Mouse (Mus musculus) Patski (cell line): ENCODE results near the gene E2f3. TPM values are rescaled to one million over a fixed set of nuclear protein-coding genes. Genes with fewer than 3 reads are reported as not detected.

Experiments
- ATAC-seq: fragments of 100-300 bp; one replicate; pipeline ENCODE4 v1.8.0; 2021
- CTCF ChIA-PET: fragments of 350-600 bp; sonication (Branson Sonifier 250); formaldehyde crosslinking; loops from one replicate; lab custom pipeline; 2022; ENCODE audit warnings: inconsistent platforms; lab: Charles Lee
- POLR2A ChIA-PET: fragments of 350-600 bp; sonication (Branson Sonifier 250); formaldehyde crosslinking; loops from one replicate; lab custom pipeline; 2022; ENCODE audit warnings: antibody characterized with exemption, inconsistent platforms; lab: Charles Lee
- DNase-seq: peaks from one replicate; pipeline ENCODE4 v3.0.0-alpha.2; 2011; ENCODE audit warnings: low read depth, low spot score
- H3K27me3 ChIP-seq: fragments of 371-371 bp; one replicate; pipeline ENCODE4 v1.5.1; 2021
- CTCF ChIP-seq: fragments of 100-300 bp; IDR thresholded peaks from one replicate; pipeline ENCODE4 v1.5.1; 2021
- in situ Hi-C: fragments of 300-500 bp; cut with MboI; formaldehyde crosslinking; loops from 3 replicates; pipeline ENCODE4 v1.11.1; 2018; ENCODE audit warnings: low pct_unique_long_range_greater_than_20kb, mixed read lengths
- polyA plus RNA-seq: library from polyadenylated mRNA; unstranded; gene quantifications from one replicate; pipeline ENCODE4 v1.2.3, GENCODE M21; 2021

Gene E2f3
- polyA plus RNA-seq, 1 experiment from 2014 or later: 17.3 TPM

- H3K27me3 ChIP-seq: no peaks in the 10 kb centered on the region
- ChIA-PET POLR2A (interaction anchor here (0.6 kb wide), 1 partner anchor 1113 kb away, joined by 3 read pairs; no protein-coding TSS in a partner anchor), CTCF (no interaction called here)
- TF ChIP-seq CTCF: no peak
- ATAC-seq (no peak), DNase-seq (no peak)
- in situ Hi-C loops: no loop called here
These were observed 28.9 kb downstream of the E2f3 start for GRCm38 (mm10) chr13:29956821-29957421.

DNA sequence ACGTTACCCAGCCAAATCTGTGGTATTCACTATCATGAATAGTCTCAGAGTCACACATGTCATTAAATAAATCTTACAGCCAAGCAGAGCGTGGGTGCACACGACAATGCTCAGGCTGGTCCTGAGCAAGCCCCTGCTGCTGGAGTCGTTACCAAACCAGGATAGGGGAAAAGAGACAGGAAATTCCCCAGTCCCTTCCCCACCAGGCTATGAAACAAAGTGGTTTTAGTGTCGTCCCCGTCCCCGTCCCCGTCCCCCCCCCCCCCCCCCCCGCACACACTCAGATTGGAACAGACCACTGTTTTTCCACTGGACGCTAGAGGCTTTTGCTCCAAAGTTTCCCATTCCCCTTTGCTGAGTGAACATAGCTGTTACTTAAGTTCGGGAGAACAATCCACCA, 30.6 kb downstream of the E2f3 start:
- H3K27me3 ChIP-seq: no peaks in the 10 kb centered on the region
- TF ChIP-seq CTCF: no peak
- DNase-seq: no peak
- ATAC-seq: no peak
- ChIA-PET POLR2A (no interaction called here), CTCF (interaction anchor here (1.0 kb wide), 1 partner anchor 9 kb away, joined by 3 read pairs; no protein-coding TSS in a partner anchor)
- in situ Hi-C loops: no loop called here

GRCm38 (mm10) chr13:29954741-29955140, 31.1 kb downstream of the E2f3 start:
- POLR2A ChIA-PET: no interaction called here
- no peak for TF ChIP-seq CTCF
- in situ Hi-C loops: no loop called here

DNA sequence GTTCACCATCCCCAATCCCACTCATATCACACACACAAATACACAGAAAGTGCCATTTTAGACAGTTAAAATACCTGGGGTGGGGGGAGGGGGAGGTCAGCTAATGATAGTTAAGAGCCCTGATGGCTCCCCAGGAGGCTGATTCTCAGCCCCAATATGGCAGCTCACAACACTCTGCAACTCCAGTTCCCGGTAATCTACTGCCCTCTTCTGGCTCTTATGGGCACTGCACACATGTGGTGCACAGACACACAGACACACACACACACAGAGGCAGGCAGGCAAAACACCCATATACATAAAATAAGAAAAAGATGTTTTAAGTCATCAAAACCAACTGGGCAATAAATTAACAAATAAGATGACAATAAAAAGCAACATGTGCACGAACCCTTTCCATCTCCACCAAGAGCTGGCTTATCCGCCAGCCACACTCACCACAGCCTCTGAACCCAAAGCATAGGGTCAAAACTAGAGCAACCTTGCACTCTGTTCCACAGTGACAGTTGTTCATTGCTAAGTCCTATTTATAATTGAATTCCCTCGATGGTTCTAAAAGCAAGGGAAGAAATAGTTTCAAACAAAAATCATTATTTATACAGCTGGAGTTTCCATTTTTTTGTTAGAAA, 32.3 kb downstream of the E2f3 start:
- ATAC-seq (no peak), DNase-seq (no peak)
- POLR2A ChIA-PET: no interaction called here
- CTCF ChIA-PET: no interaction called here
- H3K27me3 ChIP-seq: no peaks in the 10 kb centered on the region
- in situ Hi-C loops: no loop called here
- no peak for TF ChIP-seq CTCF

More at GRCm38 (mm10) chr13:29954741-29955140, 31.1 kb downstream of the E2f3 start:
- no peak for DNase-seq
- CTCF ChIA-PET: interaction anchor here (1.0 kb wide), 1 partner anchor 9 kb away, joined by 3 read pairs; no protein-coding TSS in a partner anchor
- ATAC-seq: no peak
- no peaks in the 10 kb centered on the region for H3K27me3 ChIP-seq

GRCm38 (mm10) chr13:29946045-29946444, 39.8 kb downstream of the E2f3 start:
- no peak for ATAC-seq
- no peak for TF ChIP-seq CTCF
- H3K27me3 ChIP-seq: no peaks in the 10 kb centered on the region
- ChIA-PET CTCF (interaction anchor here (0.9 kb wide), 1 partner anchor 9 kb away, joined by 3 read pairs; no protein-coding TSS in a partner anchor), POLR2A (no interaction called here)
- in situ Hi-C loops: no loop called here
- no peak for DNase-seq

GRCm38 (mm10) chr13:29944915-29945570, 40.8 kb downstream of the E2f3 start:
- no peaks in the 10 kb centered on the region for H3K27me3 ChIP-seq
- ChIA-PET CTCF (no interaction called here), POLR2A (no interaction called here)
- in situ Hi-C loops: no loop called here
- DNase-seq (no peak), ATAC-seq (no peak)
- TF ChIP-seq CTCF: no peak

- H3K27me3 ChIP-seq: no peaks in the 10 kb centered on the region
- DNase-seq (no peak), ATAC-seq (no peak)
- in situ Hi-C loops: no loop called here
- ChIA-PET POLR2A (no interaction called here), CTCF (no interaction called here)
- no peak for TF ChIP-seq CTCF
These were observed 41.4 kb downstream of the E2f3 start for GRCm38 (mm10) chr13:29944493-29944892.

GRCm38 (mm10) chr13:29943541-29944039, 42.3 kb downstream of the E2f3 start:
- no peak for TF ChIP-seq CTCF
- DNase-seq (no peak), ATAC-seq (no peak)
- ChIA-PET CTCF (no interaction called here), POLR2A (no interaction called here)
- in situ Hi-C loops: no loop called here
- no peaks in the 10 kb centered on the region for H3K27me3 ChIP-seq

GRCm38 (mm10) chr13:29940071-29940470, 45.8 kb downstream of the E2f3 start:
- in situ Hi-C loops: no loop called here
- no peak for TF ChIP-seq CTCF
- H3K27me3 ChIP-seq: no peaks in the 10 kb centered on the region
- POLR2A ChIA-PET: no interaction called here
- ATAC-seq (no peak), DNase-seq (no peak)
- CTCF ChIA-PET: no interaction called here

DNA sequence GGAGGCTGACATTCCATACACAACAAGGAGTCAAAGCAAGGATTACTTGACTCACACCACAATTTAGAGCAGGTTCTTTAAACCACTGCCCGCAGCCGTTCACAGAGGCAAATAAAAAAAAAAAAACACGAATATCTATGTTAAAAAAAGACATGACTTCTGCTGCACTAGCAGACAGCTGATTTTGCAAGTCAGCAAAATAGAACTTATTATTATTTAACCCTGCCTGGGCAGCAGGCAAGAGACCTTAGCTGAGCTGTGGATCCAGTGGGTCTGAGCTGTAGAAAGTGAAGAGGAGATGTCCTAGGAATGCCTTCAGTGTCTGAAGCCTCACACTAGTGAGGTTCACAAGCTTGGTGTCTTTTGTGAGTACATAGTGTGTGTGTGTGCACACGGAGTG, 46.5 kb downstream of the E2f3 start:
- no peak for TF ChIP-seq CTCF
- in situ Hi-C loops: no loop called here
- CTCF ChIA-PET: no interaction called here
- DNase-seq: no peak
- no peaks in the 10 kb centered on the region for H3K27me3 ChIP-seq
- POLR2A ChIA-PET: no interaction called here
- no peak for ATAC-seq

DNA sequence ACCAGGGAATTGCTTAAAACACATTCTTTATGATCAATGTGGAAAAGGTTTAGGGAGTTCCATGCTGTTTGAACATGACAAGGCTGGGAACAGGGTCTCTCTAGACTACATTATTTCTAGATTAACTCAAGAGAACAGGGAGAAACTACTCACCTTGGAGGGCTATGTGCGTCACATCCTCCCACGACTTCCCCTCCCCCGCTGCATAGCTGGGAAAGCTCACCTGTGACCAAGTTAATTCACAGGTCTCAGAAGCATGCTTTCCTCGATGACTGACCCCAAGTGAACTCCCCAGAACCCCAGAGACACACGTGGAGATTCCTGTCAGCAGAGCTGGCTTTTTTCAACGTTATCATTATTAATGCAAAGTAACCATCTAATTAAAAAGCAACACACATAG, 47.1 kb downstream of the E2f3 start:
- TF ChIP-seq CTCF: no peak
- H3K27me3 ChIP-seq: no peaks in the 10 kb centered on the region
- ChIA-PET POLR2A (no interaction called here), CTCF (interaction anchor here (1.2 kb wide), 1 partner anchor 8 kb away, joined by 3 read pairs; no protein-coding TSS in a partner anchor)
- DNase-seq (no peak), ATAC-seq (no peak)
- in situ Hi-C loops: no loop called here
